Mouse (Mus musculus): Measurements from ENCODE around the gene Cxcl13. TPM values are rescaled to one million over a fixed set of nuclear protein-coding genes. Genes with fewer than 3 reads are reported as not detected.
A peak's percentile ranks its signal among the peaks of the same experiment; 100 is the strongest.

Gene Cxcl13
- polyA plus RNA-seq, 1 experiment from 2014 or later = 0.09 TPM

DNA sequence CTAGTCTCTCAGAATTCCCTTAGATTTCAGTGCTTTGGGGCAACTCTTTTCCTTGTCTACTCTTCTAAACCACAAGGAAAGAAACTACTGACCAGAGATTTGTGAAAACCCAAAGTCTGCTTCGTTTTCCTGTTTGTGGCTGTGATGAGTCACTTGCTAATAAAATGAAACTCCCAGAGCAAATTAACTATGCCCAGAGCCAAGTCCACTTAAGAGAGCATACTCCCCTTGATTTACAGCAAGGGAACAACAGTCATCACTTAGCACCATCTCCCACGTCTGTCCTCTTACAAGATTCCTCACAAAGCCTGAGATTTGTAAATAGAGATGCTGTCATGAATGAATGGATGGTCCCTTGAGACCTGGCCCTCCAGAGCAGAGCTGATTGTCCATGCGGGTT is 11.6 kb upstream of the Cxcl13 start:
- ATAC-seq (no peak), DNase-seq (no peak)
- H3K4me2 ChIP-seq (ENCODE audit: low read depth, low read length) = no peak overlapping the region
- WGBS (ENCODE audit: insufficient replicate concordance) = 41% methylated on average over 3 of the region's 3 CpGs
- H3K36me3 ChIP-seq (replicated peaks; ENCODE audit: insufficient read depth, low read length) = no peaks in the 10 kb centered on the region
- H3K9ac ChIP-seq (replicated peaks) = no peak overlapping the region
- H3K27me3 ChIP-seq (ENCODE audit: insufficient read depth, low read length) = no peaks in the 10 kb centered on the region
- no peaks in the 10 kb centered on the region for H3K9me3 ChIP-seq (ENCODE audit: low read length)
- no peak overlapping the region for H3K27ac ChIP-seq (ENCODE audit: low read depth)
- no peaks in the 10 kb centered on the region for H3K4me1 ChIP-seq (ENCODE audit: insufficient read depth)
- TF ChIP-seq EP300 (IDR thresholded peaks at IDR 0.05; ENCODE audit: low read depth) = no peak
- TF ChIP-seq CTCF (IDR thresholded peaks at IDR 0.05; ENCODE audit: low read depth) = no peak
- H3K4me3 ChIP-seq (ENCODE audit: low read depth, low read length) = no peak overlapping the region

DNA sequence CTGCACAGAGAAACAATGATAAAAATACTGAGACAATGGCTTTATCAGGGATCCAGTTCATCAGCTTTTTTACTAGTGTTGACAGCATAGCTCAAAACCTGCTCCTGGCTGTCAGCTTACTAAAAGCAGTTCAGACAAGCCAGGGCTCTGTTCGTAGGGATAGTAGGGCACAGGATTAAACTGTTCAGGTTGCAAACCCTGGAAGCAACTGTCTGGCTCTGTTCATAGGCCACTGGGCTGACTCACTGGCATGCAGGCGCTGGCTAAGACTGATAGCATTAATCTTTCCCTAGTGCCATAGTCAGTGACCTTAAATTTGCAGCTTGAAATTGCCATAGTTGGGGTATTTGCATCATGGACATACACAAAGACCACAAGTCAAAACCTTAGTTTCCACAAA is 10.4 kb upstream of the Cxcl13 start:
- no peaks in the 10 kb centered on the region for H3K9me3 ChIP-seq (ENCODE audit: low read length)
- DNase-seq = no peak

DNA sequence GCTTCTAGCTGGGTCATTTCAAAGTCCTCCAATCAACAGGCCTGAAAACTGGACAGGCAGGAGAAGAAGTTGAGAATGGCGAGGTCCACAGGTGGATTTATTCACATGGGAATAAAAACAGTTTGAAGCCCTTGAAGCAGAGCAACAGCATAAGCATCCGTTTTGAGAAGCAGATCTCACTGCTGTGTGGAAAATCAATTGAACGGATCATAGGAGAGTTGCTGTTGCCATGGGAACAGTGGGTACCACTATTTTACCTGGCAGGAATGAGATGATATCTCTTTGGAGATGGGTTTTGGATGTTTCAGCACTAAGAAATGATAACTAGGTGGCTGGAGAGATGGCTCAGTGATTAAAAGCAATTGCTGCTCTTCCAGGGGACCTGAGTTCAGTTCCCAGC is 8.1 kb upstream of the Cxcl13 start:
- H3K4me3 ChIP-seq (ENCODE audit: low read depth, low read length) = no peak overlapping the region
- no peak overlapping the region for H3K27ac ChIP-seq (ENCODE audit: low read depth)
- H3K27me3 ChIP-seq (ENCODE audit: insufficient read depth, low read length) = no peaks in the 10 kb centered on the region
- DNase-seq = no peak
- no peak overlapping the region for H3K9ac ChIP-seq (replicated peaks)
- TF ChIP-seq EP300 (IDR thresholded peaks at IDR 0.05; ENCODE audit: low read depth) (no peak), CTCF (IDR thresholded peaks at IDR 0.05; ENCODE audit: low read depth) (no peak)
- no peak for ATAC-seq
- 71% methylated on average over 3 of the region's 3 CpGs for WGBS (ENCODE audit: insufficient replicate concordance)
- no peaks in the 10 kb centered on the region for H3K9me3 ChIP-seq (ENCODE audit: low read length)
- H3K4me2 ChIP-seq (ENCODE audit: low read depth, low read length) = no peak overlapping the region
- no peaks in the 10 kb centered on the region for H3K36me3 ChIP-seq (replicated peaks; ENCODE audit: insufficient read depth, low read length)
- H3K4me1 ChIP-seq (ENCODE audit: insufficient read depth) = no peaks in the 10 kb centered on the region

More for the DNA sequence above, 10.4 kb upstream of the Cxcl13 start:
- Histone ChIP-seq H3K36me3 (replicated peaks; ENCODE audit: insufficient read depth, low read length) (no peaks in the 10 kb centered on the region), H3K4me1 (ENCODE audit: insufficient read depth) (no peaks in the 10 kb centered on the region), H3K27ac (ENCODE audit: low read depth) (no peak overlapping the region), H3K27me3 (ENCODE audit: insufficient read depth, low read length) (no peaks in the 10 kb centered on the region), H3K4me3 (ENCODE audit: low read depth, low read length) (no peak overlapping the region), H3K4me2 (ENCODE audit: low read depth, low read length) (no peak overlapping the region), H3K9ac (replicated peaks) (no peak overlapping the region)
- 67% methylated on average over 2 of the region's 2 CpGs for WGBS (ENCODE audit: insufficient replicate concordance)
- no peak for ATAC-seq
- TF ChIP-seq CTCF (IDR thresholded peaks at IDR 0.05; ENCODE audit: low read depth) = no peak
- no peak for TF ChIP-seq EP300 (IDR thresholded peaks at IDR 0.05; ENCODE audit: low read depth)

DNA sequence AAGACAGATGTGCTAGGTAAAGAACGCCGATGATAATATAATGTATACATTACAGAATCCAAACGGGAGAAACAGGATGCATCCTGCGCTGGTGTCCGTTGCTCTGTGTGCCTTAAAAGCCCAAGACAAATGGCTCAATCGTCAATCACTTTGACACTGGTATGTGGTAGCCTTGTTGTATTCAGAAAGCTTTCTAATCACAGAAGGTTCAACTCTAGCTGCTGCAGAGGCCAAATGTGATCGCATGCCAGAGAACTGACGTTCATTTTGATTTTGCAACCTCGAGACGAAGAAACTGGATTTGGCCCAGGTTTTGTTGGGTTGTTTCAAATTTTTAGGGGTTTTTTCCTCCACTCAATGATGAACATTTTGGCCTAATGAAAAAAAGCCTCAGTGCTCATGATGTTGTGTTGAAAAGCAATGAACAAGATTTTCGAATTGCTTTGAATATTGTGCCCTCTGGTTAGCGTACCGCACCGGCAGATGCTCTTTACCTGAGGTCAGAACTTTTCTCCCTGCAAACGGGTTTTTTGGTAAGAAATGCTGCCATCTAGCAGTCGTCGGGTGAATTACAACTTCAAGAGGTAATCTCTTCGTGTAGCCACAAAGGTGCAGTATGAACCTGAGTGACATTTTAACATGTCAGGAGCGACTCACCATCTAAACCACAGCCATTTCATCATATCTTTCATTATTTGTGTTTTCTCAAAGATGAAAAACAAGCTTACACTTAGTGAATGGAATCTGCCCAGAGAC is 6.6 kb upstream of the Cxcl13 start:
- DNase-seq = peak; percentile 49

DNA sequence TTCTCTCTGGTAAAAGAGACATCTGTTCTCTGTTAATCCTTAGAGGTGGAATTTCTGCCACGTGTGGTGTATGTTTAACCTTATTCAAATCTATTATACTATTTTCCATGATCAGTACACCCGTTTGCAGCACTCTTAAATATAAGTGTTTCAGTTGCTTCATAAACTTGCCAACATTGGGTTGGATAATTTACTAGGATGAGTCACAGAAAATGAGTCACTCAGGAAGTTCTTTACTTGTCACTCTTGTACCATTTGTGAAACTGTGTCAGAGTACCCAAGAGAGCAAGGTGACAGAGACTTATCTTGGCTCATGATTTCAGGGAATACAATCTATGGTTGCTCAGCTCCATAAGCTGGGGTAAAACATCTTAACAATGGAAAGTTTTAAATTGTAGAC is 8.2 kb downstream of the Cxcl13 start:
- TF ChIP-seq EP300 (IDR thresholded peaks at IDR 0.05; ENCODE audit: low read depth) (no peak), CTCF (IDR thresholded peaks at IDR 0.05; ENCODE audit: low read depth) (no peak)
- Histone ChIP-seq H3K4me3 (ENCODE audit: low read depth, low read length) (no peak overlapping the region), H3K27me3 (ENCODE audit: insufficient read depth, low read length) (no peaks in the 10 kb centered on the region), H3K36me3 (replicated peaks; ENCODE audit: insufficient read depth, low read length) (no peaks in the 10 kb centered on the region), H3K27ac (ENCODE audit: low read depth) (no peak overlapping the region), H3K4me2 (ENCODE audit: low read depth, low read length) (no peak overlapping the region), H3K4me1 (ENCODE audit: insufficient read depth) (no peaks in the 10 kb centered on the region), H3K9me3 (ENCODE audit: low read length) (no peaks in the 10 kb centered on the region), H3K9ac (replicated peaks) (no peak overlapping the region)
- ATAC-seq (no peak), DNase-seq (no peak)
- WGBS (ENCODE audit: insufficient replicate concordance) = 51% methylated on average over 2 of the region's 2 CpGs

More for the DNA sequence above, 6.6 kb upstream of the Cxcl13 start:
- H3K4me3 ChIP-seq (ENCODE audit: low read depth, low read length) = no peak overlapping the region
- H3K9me3 ChIP-seq (ENCODE audit: low read length) = no peaks in the 10 kb centered on the region
- H3K4me2 ChIP-seq (ENCODE audit: low read depth, low read length) = no peak overlapping the region
- TF ChIP-seq CTCF (IDR thresholded peaks at IDR 0.05; ENCODE audit: low read depth) (peak; percentile 67), EP300 (IDR thresholded peaks at IDR 0.05; ENCODE audit: low read depth) (no peak)
- H3K9ac ChIP-seq (replicated peaks) = no peak overlapping the region
- H3K4me1 ChIP-seq (ENCODE audit: insufficient read depth) = no peaks in the 10 kb centered on the region
- WGBS (ENCODE audit: insufficient replicate concordance) = 28% methylated on average over 19 of the region's 19 CpGs
- ATAC-seq = no peak
- H3K27me3 ChIP-seq (ENCODE audit: insufficient read depth, low read length) = no peaks in the 10 kb centered on the region
- no peaks in the 10 kb centered on the region for H3K36me3 ChIP-seq (replicated peaks; ENCODE audit: insufficient read depth, low read length)
- no peak overlapping the region for H3K27ac ChIP-seq (ENCODE audit: low read depth)

DNA sequence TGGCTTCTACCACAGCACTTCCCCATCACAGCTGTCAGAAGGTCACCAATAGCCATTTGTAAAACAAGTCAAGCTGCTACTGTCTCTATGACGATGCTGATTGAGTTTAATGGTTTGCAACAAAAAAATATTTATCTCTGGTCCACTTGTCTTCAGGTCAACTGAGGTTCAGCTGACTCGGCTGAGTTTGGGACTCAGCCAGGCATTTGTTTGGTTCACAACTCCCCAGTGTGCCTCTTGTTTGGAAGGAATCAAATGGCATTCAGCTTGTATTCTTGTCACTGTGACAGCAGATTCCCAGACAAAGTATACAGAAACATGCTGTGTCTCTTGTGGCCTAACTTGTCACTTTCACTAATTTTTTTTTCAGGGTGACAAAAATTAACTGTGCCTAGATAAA is 9.9 kb downstream of the Cxcl13 start:
- TF ChIP-seq EP300 (IDR thresholded peaks at IDR 0.05; ENCODE audit: low read depth) (no peak), CTCF (IDR thresholded peaks at IDR 0.05; ENCODE audit: low read depth) (no peak)
- no peak for DNase-seq
- 55% methylated on average over 2 of the region's 2 CpGs for WGBS (ENCODE audit: insufficient replicate concordance)

More for the DNA sequence above, 9.9 kb downstream of the Cxcl13 start:
- H3K4me3 ChIP-seq (ENCODE audit: low read depth, low read length) = no peak overlapping the region
- no peak overlapping the region for H3K9ac ChIP-seq (replicated peaks)
- no peaks in the 10 kb centered on the region for H3K4me1 ChIP-seq (ENCODE audit: insufficient read depth)
- no peaks in the 10 kb centered on the region for H3K27me3 ChIP-seq (ENCODE audit: insufficient read depth, low read length)
- no peak for ATAC-seq
- no peak overlapping the region for H3K4me2 ChIP-seq (ENCODE audit: low read depth, low read length)
- H3K9me3 ChIP-seq (ENCODE audit: low read length) = no peaks in the 10 kb centered on the region
- H3K36me3 ChIP-seq (replicated peaks; ENCODE audit: insufficient read depth, low read length) = no peaks in the 10 kb centered on the region
- H3K27ac ChIP-seq (ENCODE audit: low read depth) = no peak overlapping the region
